In the genomic region with DNA sequence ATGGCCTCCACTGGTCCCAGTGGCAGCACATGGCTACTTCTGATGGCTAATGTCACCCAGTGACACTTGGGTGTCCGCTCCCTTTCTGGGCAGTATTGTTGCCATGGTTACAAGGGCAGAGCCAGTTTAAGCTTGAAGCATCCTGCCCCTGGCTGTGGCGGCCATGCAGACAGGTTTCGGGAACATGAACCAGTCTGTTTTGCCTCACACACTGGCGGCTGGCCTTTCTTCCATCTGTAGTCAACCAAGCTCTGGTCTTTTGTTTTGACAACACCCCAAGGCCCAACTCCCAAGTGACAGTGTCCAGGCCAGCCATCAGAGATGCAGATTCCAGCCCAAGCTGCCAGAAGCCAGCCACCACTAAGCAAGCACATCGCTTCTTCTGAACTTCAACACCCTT, we compare ENCODE assay signal across 22 mouse cellular contexts. TPM values are rescaled to one million over a fixed set of nuclear protein-coding genes. Genes with fewer than 3 reads are reported as not detected.
DNase-seq lines count a peak whose midpoint lies in the region; ATAC-seq and TF ChIP-seq lines count a peak whose summit lies in the region.
"Had no signal": no experiment of that assay in that cellular context is flagged by ENCODE, and none has a peak within 500 bp of the region (broad histone marks: within the 10 kb centered on the region; RNA-seq: fewer than 3 reads in every experiment).

No protein-coding gene starts in this region.

- TF ChIP-seq POLR2A in brain, embryonic 14.5 days (IDR thresholded peaks at IDR 0.05; ENCODE audit: borderline replicate concordance, extremely low read depth, insufficient read depth, insufficient read length, poor library complexity, severe bottlenecking), result no peak

- H3K9ac ChIP-seq in embryonic facial prominence, embryonic 11.5 days (replicated peaks; ENCODE audit: low read length), result no peak overlapping the region
- no peak overlapping the region for H3K9ac ChIP-seq in kidney, embryonic 15.5 days
- H3K9ac ChIP-seq: embryonic facial prominence, embryonic 15.5 days; forebrain, embryonic 12.5 days; hindbrain, embryonic 15.5 days; limb, embryonic 12.5 days; liver, embryonic 14.5 days had no signal

- H3K27me3 ChIP-seq in embryonic facial prominence, embryonic 11.5 days (ENCODE audit: control insufficient read depth, insufficient read depth, low read length), result no peaks in the 10 kb centered on the region
- peaks cover 8% of the 10 kb centered on the region for H3K27me3 ChIP-seq in embryonic facial prominence, embryonic 10.5 days (replicated peaks; ENCODE audit: low read depth, poor library complexity, severe bottlenecking)
- H3K27me3 ChIP-seq in kidney, embryonic 15.5 days, result no peaks in the 10 kb centered on the region
- H3K27me3 ChIP-seq: embryonic facial prominence, embryonic 15.5 days; hindbrain, embryonic 15.5 days had no signal

- WGBS in embryonic facial prominence, embryonic 11.5 days, result 70% methylated on average over 5 of the region's 5 CpGs
- WGBS in embryonic facial prominence, embryonic 10.5 days, result 62% methylated on average over 5 of the region's 5 CpGs
- WGBS in kidney, embryonic 15.5 days, result 60% methylated on average over 5 of the region's 5 CpGs

- peak; percentile 7 for DNase-seq in embryonic facial prominence, embryonic 11.5 days (ENCODE audit: low spot score)
- DNase-seq in embryonic facial prominence, embryonic 10.5 days (ENCODE audit: low spot score), result no peak
- DNase-seq in kidney, adult 11 months, result peak; percentile 31
- DNase-seq in brain, embryonic 14.5 days (ENCODE audit: low read depth), result peak; percentile 28
- DNase-seq in retina, embryonic 14.5 days (ENCODE audit: low spot score), result peak; percentile 3
- DNase-seq in gastrocnemius, adult 18-20 months (ENCODE audit: low spot score), result no peak
- DNase-seq: adrenal gland, postnatal 25 days; cerebellum, postnatal 25 days; right cerebral cortex, postnatal 25 days; thymus, adult 2 months had no signal

- ATAC-seq in embryonic facial prominence, embryonic 11.5 days (replicated peaks; ENCODE audit: insufficient number of reproducible peaks, low FRiP score, low TSS enrichment, low read depth), result no peak
- no peak for ATAC-seq in kidney, embryonic 15.5 days (replicated peaks; ENCODE audit: low FRiP score)
- ATAC-seq: lung, postnatal 0 days had no signal

- H3K4me1 ChIP-seq in embryonic facial prominence, embryonic 11.5 days (ENCODE audit: control insufficient read depth, insufficient read depth, low read length), result no peaks in the 10 kb centered on the region
- H3K4me1 ChIP-seq in embryonic facial prominence, embryonic 10.5 days, result no peaks in the 10 kb centered on the region
- H3K4me1 ChIP-seq in kidney, embryonic 15.5 days, result no peaks in the 10 kb centered on the region
- H3K4me1 ChIP-seq: embryonic facial prominence, embryonic 15.5 days; limb, embryonic 12.5 days had no signal

- H3K9me3 ChIP-seq in embryonic facial prominence, embryonic 11.5 days (replicated peaks; ENCODE audit: control insufficient read depth, low read length), result no peaks in the 10 kb centered on the region
- no peaks in the 10 kb centered on the region for H3K9me3 ChIP-seq in embryonic facial prominence, embryonic 10.5 days
- no peaks in the 10 kb centered on the region for H3K9me3 ChIP-seq in kidney, embryonic 15.5 days (replicated peaks)
- H3K9me3 ChIP-seq: embryonic facial prominence, embryonic 15.5 days; forebrain, embryonic 12.5 days; hindbrain, embryonic 15.5 days; limb, embryonic 12.5 days had no signal

- H3K36me3 ChIP-seq in embryonic facial prominence, embryonic 11.5 days (replicated peaks; ENCODE audit: control insufficient read depth, insufficient read depth, low read depth, low read length), result no peaks in the 10 kb centered on the region
- H3K36me3 ChIP-seq in embryonic facial prominence, embryonic 10.5 days (replicated peaks), result no peaks in the 10 kb centered on the region
- H3K36me3 ChIP-seq in kidney, embryonic 15.5 days, result no peaks in the 10 kb centered on the region
- H3K36me3 ChIP-seq: embryonic facial prominence, embryonic 15.5 days; forebrain, embryonic 12.5 days; hindbrain, embryonic 15.5 days; limb, embryonic 12.5 days had no signal

- no peak overlapping the region for H3K4me2 ChIP-seq in embryonic facial prominence, embryonic 11.5 days (ENCODE audit: low read depth, low read length)
- H3K4me2 ChIP-seq in kidney, embryonic 15.5 days, result no peak overlapping the region
- H3K4me2 ChIP-seq: embryonic facial prominence, embryonic 15.5 days; forebrain, embryonic 12.5 days; hindbrain, embryonic 15.5 days; limb, embryonic 12.5 days had no signal

- H3K4me3 ChIP-seq in embryonic facial prominence, embryonic 11.5 days (ENCODE audit: low read depth, low read length), result no peak overlapping the region
- no peak overlapping the region for H3K4me3 ChIP-seq in embryonic facial prominence, embryonic 10.5 days
- no peak overlapping the region for H3K4me3 ChIP-seq in kidney, embryonic 15.5 days (replicated peaks)
- H3K4me3 ChIP-seq: embryonic facial prominence, embryonic 15.5 days; forebrain, embryonic 12.5 days; hindbrain, embryonic 15.5 days; limb, embryonic 12.5 days had no signal

- no peak for TF ChIP-seq CTCF in brain, embryonic 14.5 days (IDR thresholded peaks at IDR 0.05; ENCODE audit: borderline replicate concordance, extremely low read depth, insufficient read depth, insufficient read length)

- no peak overlapping the region for H3K27ac ChIP-seq in embryonic facial prominence, embryonic 11.5 days (replicated peaks; ENCODE audit: low read depth, low read length)
- no peak overlapping the region for H3K27ac ChIP-seq in embryonic facial prominence, embryonic 10.5 days (replicated peaks)
- H3K27ac ChIP-seq in kidney, embryonic 15.5 days, result no peak overlapping the region
- H3K27ac ChIP-seq: embryonic facial prominence, embryonic 15.5 days; forebrain, embryonic 12.5 days; hindbrain, embryonic 15.5 days; limb, embryonic 12.5 days; liver, embryonic 14.5 days had no signal

RNA-seq across cellular contexts. Expression of a gene that starts 6.8 kb away (rescaled TPM):
- 2.2 and 2.5 TPM in 2 replicates for polyA plus RNA-seq in embryonic facial prominence, embryonic 11.5 days (2014; fragmentation: Nextera tagmentation; extraction: Ambion mirVana)
- 2.2 and 2.3 TPM in 2 replicates for polyA plus RNA-seq in embryonic facial prominence, embryonic 10.5 days (2016; fragmentation: Nextera tagmentation; extraction: Ambion mirVana)
- polyA plus RNA-seq in kidney, embryonic 15.5 days (2015; fragmentation: Nextera tagmentation; extraction: Ambion mirVana), result 3.8 and 4.8 TPM in 2 replicates
- polyA plus RNA-seq in brain, embryonic 14.5 days (2012; rRNA removed), result 9.5 and 15.3 TPM in 2 replicates
- total RNA-seq in gastrocnemius, adult 18-20 months (2021), result under 1 TPM; 0.23 to 0.28 TPM

RNA-seq across cellular contexts. Expression of a gene that starts 33.8 kb away (rescaled TPM):
- polyA plus RNA-seq in embryonic facial prominence, embryonic 11.5 days (2014; fragmentation: Nextera tagmentation; extraction: Ambion mirVana), result not detected in 2 replicates
- polyA plus RNA-seq in embryonic facial prominence, embryonic 10.5 days (2016; fragmentation: Nextera tagmentation; extraction: Ambion mirVana), result not detected in 2 replicates
- not detected in 2 replicates for polyA plus RNA-seq in kidney, embryonic 15.5 days (2015; fragmentation: Nextera tagmentation; extraction: Ambion mirVana)
- not detected in 2 replicates for polyA plus RNA-seq in brain, embryonic 14.5 days (2012; rRNA removed)
- total RNA-seq in gastrocnemius, adult 18-20 months (2021), result not detected
- total RNA-seq: adrenal gland, postnatal 25 days; gastrocnemius, adult 8-10 months; layer of hippocampus, adult 18-20 months; left cerebral cortex, adult 18-20 months; megakaryocyte, adult 5-6 weeks had no signal
- polyA plus RNA-seq: C2C12; forebrain, embryonic 12.5 days; hindbrain, embryonic 15.5 days; limb, embryonic 12.5 days; liver, embryonic 14.5 days; lung, postnatal 0 days had no signal

RNA-seq across cellular contexts. Expression of a gene that starts 42.9 kb away (rescaled TPM):
- polyA plus RNA-seq in embryonic facial prominence, embryonic 11.5 days (2014; fragmentation: Nextera tagmentation; extraction: Ambion mirVana), result not detected in 2 replicates
- not detected in 2 replicates for polyA plus RNA-seq in embryonic facial prominence, embryonic 10.5 days (2016; fragmentation: Nextera tagmentation; extraction: Ambion mirVana)
- not detected in 2 replicates for polyA plus RNA-seq in kidney, embryonic 15.5 days (2015; fragmentation: Nextera tagmentation; extraction: Ambion mirVana)
- 0.10 TPM in 1 of 2 replicates, not detected in the other for polyA plus RNA-seq in brain, embryonic 14.5 days (2012; rRNA removed)
- not detected for total RNA-seq in gastrocnemius, adult 18-20 months (2021)
- total RNA-seq: adrenal gland, postnatal 25 days; gastrocnemius, adult 8-10 months; layer of hippocampus, adult 18-20 months; left cerebral cortex, adult 18-20 months; megakaryocyte, adult 5-6 weeks had no signal
- polyA plus RNA-seq: C2C12; forebrain, embryonic 12.5 days; hindbrain, embryonic 15.5 days; limb, embryonic 12.5 days; liver, embryonic 14.5 days; lung, postnatal 0 days; thymus, adult 2 months had no signal

RNA-seq across cellular contexts. Expression of a gene that starts 49.0 kb away (rescaled TPM):
- not detected in 2 replicates for polyA plus RNA-seq in embryonic facial prominence, embryonic 11.5 days (2014; fragmentation: Nextera tagmentation; extraction: Ambion mirVana)
- not detected in 2 replicates for polyA plus RNA-seq in embryonic facial prominence, embryonic 10.5 days (2016; fragmentation: Nextera tagmentation; extraction: Ambion mirVana)
- polyA plus RNA-seq in kidney, embryonic 15.5 days (2015; fragmentation: Nextera tagmentation; extraction: Ambion mirVana), result not detected in 2 replicates
- not detected in 2 replicates for polyA plus RNA-seq in brain, embryonic 14.5 days (2012; rRNA removed)
- total RNA-seq in gastrocnemius, adult 18-20 months (2021), result not detected
- total RNA-seq: adrenal gland, postnatal 25 days; gastrocnemius, adult 8-10 months; layer of hippocampus, adult 18-20 months; left cerebral cortex, adult 18-20 months; megakaryocyte, adult 5-6 weeks had no signal
- polyA plus RNA-seq: C2C12; forebrain, embryonic 12.5 days; hindbrain, embryonic 15.5 days; limb, embryonic 12.5 days; liver, embryonic 14.5 days; lung, postnatal 0 days had no signal

RNA-seq across cellular contexts. Expression of a gene that starts 59.8 kb away (rescaled TPM):
- not detected in 2 replicates for polyA plus RNA-seq in embryonic facial prominence, embryonic 11.5 days (2014; fragmentation: Nextera tagmentation; extraction: Ambion mirVana)
- polyA plus RNA-seq in embryonic facial prominence, embryonic 10.5 days (2016; fragmentation: Nextera tagmentation; extraction: Ambion mirVana), result not detected in 2 replicates
- not detected in 2 replicates for polyA plus RNA-seq in kidney, embryonic 15.5 days (2015; fragmentation: Nextera tagmentation; extraction: Ambion mirVana)
- not detected in 2 replicates for polyA plus RNA-seq in brain, embryonic 14.5 days (2012; rRNA removed)
- not detected for total RNA-seq in gastrocnemius, adult 18-20 months (2021)
- total RNA-seq: adrenal gland, postnatal 25 days; gastrocnemius, adult 8-10 months; layer of hippocampus, adult 18-20 months; left cerebral cortex, adult 18-20 months; megakaryocyte, adult 5-6 weeks had no signal
- polyA plus RNA-seq: C2C12; forebrain, embryonic 12.5 days; hindbrain, embryonic 15.5 days; limb, embryonic 12.5 days; liver, embryonic 14.5 days; lung, postnatal 0 days had no signal

Comparison
In these comparisons a context has a peak if more than half of its experiments do, and no peak if none do; other contexts are left out.
1. DNase-seq: peak in embryonic facial prominence, embryonic 11.5 days (single experiment), kidney, adult 11 months (single experiment), brain, embryonic 14.5 days (single experiment) and retina, embryonic 14.5 days (single experiment); none in embryonic facial prominence, embryonic 10.5 days (single experiment) and gastrocnemius, adult 18-20 months (single experiment).